Mouse (Mus musculus): Measurements from ENCODE around the gene Ell2. TPM values are rescaled to one million over a fixed set of nuclear protein-coding genes. Genes with fewer than 3 reads are reported as not detected.

Gene Ell2
- polyA plus RNA-seq, 1 experiment = 5.1 TPM

GRCm38 (mm10) chr13:75771984-75772730, 65.6 kb downstream of the Ell2 start:
- H3K79me2 ChIP-seq (ENCODE audit: control insufficient read depth, insufficient read depth) = no peaks in the 10 kb centered on the region
- H3K4me3 ChIP-seq = no peak overlapping the region
- TF ChIP-seq TCF12 (IDR thresholded peaks at IDR 0.05; ENCODE audit: insufficient read depth, poor library complexity, severe bottlenecking) (no peak), TCF3 (IDR thresholded peaks at IDR 0.05; ENCODE audit: insufficient read length, low read depth) (no peak), MAX (IDR thresholded peaks at IDR 0.05; ENCODE audit: low read depth) (no peak), E2F4 (IDR thresholded peaks at IDR 0.05; ENCODE audit: insufficient read depth) (no peak), REST (IDR thresholded peaks at IDR 0.05; ENCODE audit: insufficient read depth, insufficient read length) (no peak), USF1 (IDR thresholded peaks at IDR 0.05; ENCODE audit: low read depth) (no peak)
- H3ac ChIP-seq (ENCODE audit: control insufficient read depth, insufficient read length) = no peak overlapping the region
- no peaks in the 10 kb centered on the region for H3K27me3 ChIP-seq (ENCODE audit: control insufficient read depth, insufficient read depth, insufficient read length)
- no peak overlapping the region for H3K4me2 ChIP-seq (ENCODE audit: low read depth)
- peaks cover 23% of the 10 kb centered on the region for H3K36me3 ChIP-seq (ENCODE audit: control insufficient read depth, insufficient read depth)

- H3K79me2 ChIP-seq (ENCODE audit: control insufficient read depth, insufficient read depth) = no peaks in the 10 kb centered on the region
- no peak overlapping the region for H3K4me3 ChIP-seq
- no peak overlapping the region for H3ac ChIP-seq (ENCODE audit: control insufficient read depth, insufficient read length)
- H3K4me2 ChIP-seq (ENCODE audit: low read depth) = no peak overlapping the region
- no peaks in the 10 kb centered on the region for H3K27me3 ChIP-seq (ENCODE audit: control insufficient read depth, insufficient read depth, insufficient read length)
- no peak for TF ChIP-seq E2F4 (IDR thresholded peaks at IDR 0.05; ENCODE audit: insufficient read depth)
- no peak for TF ChIP-seq POLR2AphosphoS2 (IDR thresholded peaks at IDR 0.05; ENCODE audit: insufficient read length, low read depth)
- no peak for TF ChIP-seq CEBPB (IDR thresholded peaks at IDR 0.05; ENCODE audit: insufficient read depth, poor library complexity, severe bottlenecking)
- no peak for TF ChIP-seq USF1 (IDR thresholded peaks at IDR 0.05; ENCODE audit: low read depth)
- TF ChIP-seq POLR2A (IDR thresholded peaks at IDR 0.05; ENCODE audit: insufficient read length, low read depth) = no peak
- TF ChIP-seq TCF12 (IDR thresholded peaks at IDR 0.05; ENCODE audit: insufficient read depth, poor library complexity, severe bottlenecking) = no peak
- TF ChIP-seq TCF3 (IDR thresholded peaks at IDR 0.05; ENCODE audit: insufficient read length, low read depth) = no peak
- no peak for TF ChIP-seq MYOD1 (IDR thresholded peaks at IDR 0.05; ENCODE audit: control insufficient read depth in 1 of 3, insufficient read length in 2 of 3, low read depth in 2 of 3)
- TF ChIP-seq MAX (IDR thresholded peaks at IDR 0.05; ENCODE audit: low read depth) = no peak
- TF ChIP-seq REST (IDR thresholded peaks at IDR 0.05; ENCODE audit: insufficient read depth, insufficient read length) = no peak
- TF ChIP-seq MYOG (IDR thresholded peaks at IDR 0.05; ENCODE audit: control insufficient read depth in 1 of 3, insufficient read depth in 1 of 3, insufficient read length in 2 of 3, low read depth in 2 of 3) = no peak
- TF ChIP-seq SRF (IDR thresholded peaks at IDR 0.05; ENCODE audit: control insufficient read depth, insufficient read length, low read depth) = no peak
- H3K36me3 ChIP-seq (ENCODE audit: control insufficient read depth, insufficient read depth) = peaks cover 12% of the 10 kb centered on the region
These were observed 69.4 kb downstream of the Ell2 start for GRCm38 (mm10) chr13:75775961-75776360.

- no peaks in the 10 kb centered on the region for H3K79me2 ChIP-seq (ENCODE audit: control insufficient read depth, insufficient read depth)
- no peaks in the 10 kb centered on the region for H3K27me3 ChIP-seq (ENCODE audit: control insufficient read depth, insufficient read depth, insufficient read length)
- peaks cover 12% of the 10 kb centered on the region for H3K36me3 ChIP-seq (ENCODE audit: control insufficient read depth, insufficient read depth)
These were observed 70.1 kb downstream of the Ell2 start for GRCm38 (mm10) chr13:75776692-75777091.

GRCm38 (mm10) chr13:75778156-75778555, 71.6 kb downstream of the Ell2 start:
- H3K4me2 ChIP-seq (ENCODE audit: low read depth) = no peak overlapping the region
- H3K79me2 ChIP-seq (ENCODE audit: control insufficient read depth, insufficient read depth) = no peaks in the 10 kb centered on the region
- H3K27me3 ChIP-seq (ENCODE audit: control insufficient read depth, insufficient read depth, insufficient read length) = no peaks in the 10 kb centered on the region
- TF ChIP-seq CEBPB (IDR thresholded peaks at IDR 0.05; ENCODE audit: insufficient read depth, poor library complexity, severe bottlenecking) (no peak), TCF3 (IDR thresholded peaks at IDR 0.05; ENCODE audit: insufficient read length, low read depth) (no peak), E2F4 (IDR thresholded peaks at IDR 0.05; ENCODE audit: insufficient read depth) (no peak)
- H3ac ChIP-seq (ENCODE audit: control insufficient read depth, insufficient read length) = no peak overlapping the region
- peaks cover 5% of the 10 kb centered on the region for H3K36me3 ChIP-seq (ENCODE audit: control insufficient read depth, insufficient read depth)
- H3K4me3 ChIP-seq = no peak overlapping the region

More at GRCm38 (mm10) chr13:75776692-75777091, 70.1 kb downstream of the Ell2 start:
- no peak overlapping the region for H3K4me3 ChIP-seq
- TF ChIP-seq TCF3 (IDR thresholded peaks at IDR 0.05; ENCODE audit: insufficient read length, low read depth) (no peak), SRF (IDR thresholded peaks at IDR 0.05; ENCODE audit: control insufficient read depth, insufficient read length, low read depth) (no peak), POLR2AphosphoS2 (IDR thresholded peaks at IDR 0.05; ENCODE audit: insufficient read length, low read depth) (no peak), TCF12 (IDR thresholded peaks at IDR 0.05; ENCODE audit: insufficient read depth, poor library complexity, severe bottlenecking) (no peak), MAX (IDR thresholded peaks at IDR 0.05; ENCODE audit: low read depth) (no peak), E2F4 (IDR thresholded peaks at IDR 0.05; ENCODE audit: insufficient read depth) (no peak), POLR2A (IDR thresholded peaks at IDR 0.05; ENCODE audit: insufficient read length, low read depth) (no peak), CEBPB (IDR thresholded peaks at IDR 0.05; ENCODE audit: insufficient read depth, poor library complexity, severe bottlenecking) (no peak), MYOG (IDR thresholded peaks at IDR 0.05; ENCODE audit: control insufficient read depth in 1 of 3, insufficient read depth in 1 of 3, insufficient read length in 2 of 3, low read depth in 2 of 3) (no peak), MYOD1 (IDR thresholded peaks at IDR 0.05; ENCODE audit: control insufficient read depth in 1 of 3, insufficient read length in 2 of 3, low read depth in 2 of 3) (no peak), REST (IDR thresholded peaks at IDR 0.05; ENCODE audit: insufficient read depth, insufficient read length) (no peak), USF1 (IDR thresholded peaks at IDR 0.05; ENCODE audit: low read depth) (no peak)
- H3K4me2 ChIP-seq (ENCODE audit: low read depth) = no peak overlapping the region
- H3ac ChIP-seq (ENCODE audit: control insufficient read depth, insufficient read length) = no peak overlapping the region

- Histone ChIP-seq H3K79me2 (ENCODE audit: control insufficient read depth, insufficient read depth) (no peaks in the 10 kb centered on the region), H3K4me2 (ENCODE audit: low read depth) (no peak overlapping the region)
These were observed 72.6 kb downstream of the Ell2 start for GRCm38 (mm10) chr13:75779169-75779568.

More at GRCm38 (mm10) chr13:75779169-75779568, 72.6 kb downstream of the Ell2 start:
- H3K36me3 ChIP-seq (ENCODE audit: control insufficient read depth, insufficient read depth) = peaks cover 5% of the 10 kb centered on the region
- H3ac ChIP-seq (ENCODE audit: control insufficient read depth, insufficient read length) = no peak overlapping the region
- TF ChIP-seq MYOG (IDR thresholded peaks at IDR 0.05; ENCODE audit: control insufficient read depth in 1 of 3, insufficient read depth in 1 of 3, insufficient read length in 2 of 3, low read depth in 2 of 3) = no peak
- TF ChIP-seq POLR2AphosphoS2 (IDR thresholded peaks at IDR 0.05; ENCODE audit: insufficient read length, low read depth) = no peak
- TF ChIP-seq TCF12 (IDR thresholded peaks at IDR 0.05; ENCODE audit: insufficient read depth, poor library complexity, severe bottlenecking) = no peak
- TF ChIP-seq E2F4 (IDR thresholded peaks at IDR 0.05; ENCODE audit: insufficient read depth) = no peak
- TF ChIP-seq CEBPB (IDR thresholded peaks at IDR 0.05; ENCODE audit: insufficient read depth, poor library complexity, severe bottlenecking) = no peak
- no peak for TF ChIP-seq POLR2A (IDR thresholded peaks at IDR 0.05; ENCODE audit: insufficient read length, low read depth)
- no peak for TF ChIP-seq MAX (IDR thresholded peaks at IDR 0.05; ENCODE audit: low read depth)
- no peaks in the 10 kb centered on the region for H3K27me3 ChIP-seq (ENCODE audit: control insufficient read depth, insufficient read depth, insufficient read length)
- no peak overlapping the region for H3K4me3 ChIP-seq
